Mouse (Mus musculus) MEL (cell line): ENCODE measurements around the gene Phykpl. TPM values are rescaled to one million over a fixed set of nuclear protein-coding genes. Genes with fewer than 3 reads are reported as not detected.

Source experiments
- DNase-seq: peaks from one replicate; pipeline ENCODE4 v3.0.0; 2011; ENCODE audit warnings: low read depth, low spot score
- H3K27ac ChIP-seq: 2 replicates; pipeline ENCODE4 v1.5.1; 2012; ENCODE audit warnings: low read depth, mild to moderate bottlenecking, control low read depth, low read length, moderate library complexity; ENCODE audit not compliant: control insufficient read depth
- H3K27me3 ChIP-seq, 2 experiments: fragments of 150-350 bp in 1 of 2; sonication (generic) in 1 of 2; 2 replicates each; pipeline ENCODE4 v1.6.1; 2012; ENCODE audit warnings: low read length in 2 of 2, mild to moderate bottlenecking in 2 of 2, improper control_type of control experiment in 1 of 2, moderate library complexity in 1 of 2; ENCODE audit not compliant: insufficient read depth in 2 of 2, control insufficient read depth in 1 of 2
- H3K36me3 ChIP-seq, 2 experiments: 2 replicates each; pipeline ENCODE4 v1.6.1; 2012 to 2014; ENCODE audit warnings: low read length in 2 of 2, improper control_type of control experiment in 1 of 2, inconsistent platforms in 1 of 2, mild to moderate bottlenecking in 1 of 2; ENCODE audit not compliant: insufficient read depth in 2 of 2, control insufficient read depth in 1 of 2
- H3K4me1 ChIP-seq, 2 experiments: fragments of 150-350 bp in 1 of 2; sonication (generic) in 1 of 2; 2 replicates each; pipeline ENCODE4 v1.6.1; 2012; ENCODE audit warnings: low read length in 2 of 2, improper control_type of control experiment in 1 of 2, mild to moderate bottlenecking in 1 of 2; ENCODE audit not compliant: insufficient read depth in 2 of 2, control insufficient read depth in 1 of 2
- H3K4me3 ChIP-seq, 2 experiments: fragments of 150-350 bp in 1 of 2; sonication (generic) in 1 of 2; 2 replicates each; pipeline ENCODE4 v1.5.1; 2012; ENCODE audit warnings: low read depth in 2 of 2, low read length in 2 of 2, mild to moderate bottlenecking in 2 of 2, moderate library complexity in 2 of 2, control low read depth in 1 of 2, improper control_type of control experiment in 1 of 2; ENCODE audit not compliant: control insufficient read depth in 1 of 2, insufficient read depth in 1 of 2
- H3K79me2 ChIP-seq: 2 replicates; pipeline ENCODE4 v1.6.1; 2012; ENCODE audit warnings: mild to moderate bottlenecking, low read length, moderate library complexity; ENCODE audit not compliant: control insufficient read depth, poor library complexity, insufficient read depth
- H3K9ac ChIP-seq: 2 replicates; pipeline ENCODE4 v1.6.1; 2012; ENCODE audit warnings: low read depth, mild to moderate bottlenecking, control low read depth, low read length, moderate library complexity; ENCODE audit not compliant: control insufficient read depth, poor library complexity, severe bottlenecking
- H3K9me3 ChIP-seq: fragments of 150-350 bp; sonication (generic); replicated peaks from 2 replicates; pipeline ENCODE4 v1.6.1; 2012; ENCODE audit warnings: mild to moderate bottlenecking, low read length, improper control_type of control experiment, moderate library complexity; ENCODE audit not compliant: insufficient read depth
- BHLHE40 ChIP-seq: IDR thresholded peaks from 2 replicates; pipeline ENCODE4 v1.6.1; 2012; ENCODE audit warnings: low read depth, mild to moderate bottlenecking, inconsistent platforms, low read length, improper control_type of control experiment, borderline replicate concordance
- CHD1 ChIP-seq: IDR thresholded peaks from 2 replicates; pipeline ENCODE4 v1.6.1; 2012; ENCODE audit warnings: low read depth, mild to moderate bottlenecking, inconsistent platforms, low read length, improper control_type of control experiment
- CHD2 ChIP-seq: IDR thresholded peaks from 2 replicates; pipeline ENCODE4 v1.6.1; 2011; ENCODE audit warnings: low read length, improper control_type of control experiment
- CTCF ChIP-seq, 3 experiments: IDR thresholded peaks in 2 of 3; conservative IDR thresholded peaks in 1 of 3; 2 replicates each; pipeline ENCODE4 v1.5.1; 2011 to 2012; ENCODE audit warnings: low read length in 3 of 3, low read depth in 2 of 3, mild to moderate bottlenecking in 2 of 3, improper control_type of control experiment in 1 of 3, inconsistent platforms in 1 of 3, mixed read lengths in 1 of 3, moderate library complexity in 1 of 3; ENCODE audit not compliant: control insufficient read depth in 1 of 3, insufficient read depth in 1 of 3, poor library complexity in 1 of 3, severe bottlenecking in 1 of 3
- ELF1 ChIP-seq: IDR thresholded peaks from 2 replicates; pipeline ENCODE4 v1.6.1; 2014; ENCODE audit warnings: low read depth, mild to moderate bottlenecking, inconsistent platforms, low read length, improper control_type of control experiment, moderate library complexity
- EP300 ChIP-seq, 2 experiments: IDR thresholded peaks; 2 replicates each; pipeline ENCODE4 v1.6.1; 2011; ENCODE audit warnings: improper control_type of control experiment in 2 of 2, low read length in 2 of 2, low read depth in 1 of 2, mild to moderate bottlenecking in 1 of 2
- ETS1 ChIP-seq: IDR thresholded peaks from 2 replicates; pipeline ENCODE4 v1.6.1; 2012; ENCODE audit warnings: low read depth, mild to moderate bottlenecking, inconsistent platforms, low read length, improper control_type of control experiment, moderate library complexity
- GATA1 ChIP-seq: IDR thresholded peaks from 2 replicates; pipeline ENCODE4 v1.6.1; 2011; ENCODE audit warnings: low read depth, low read length, improper control_type of control experiment
- HCFC1 ChIP-seq: IDR thresholded peaks from 2 replicates; pipeline ENCODE4 v1.6.1; 2012; ENCODE audit warnings: low read depth, mild to moderate bottlenecking, inconsistent platforms, low read length, improper control_type of control experiment, moderate library complexity
- JUND ChIP-seq: IDR thresholded peaks from 2 replicates; pipeline ENCODE4 v1.6.1; 2011; ENCODE audit warnings: low read depth, mild to moderate bottlenecking, improper control_type of control experiment, low read length
- KAT2A ChIP-seq: conservative IDR thresholded peaks from 2 replicates; pipeline ENCODE4 v1.6.1; 2012; ENCODE audit warnings: low read depth, low read length, improper control_type of control experiment, inconsistent platforms
- MAX ChIP-seq: IDR thresholded peaks from 2 replicates; pipeline ENCODE4 v1.6.1; 2011; ENCODE audit warnings: low read length, improper control_type of control experiment
- MAZ ChIP-seq: IDR thresholded peaks from 2 replicates; pipeline ENCODE4 v1.6.1; 2012; ENCODE audit warnings: low read depth, mild to moderate bottlenecking, inconsistent platforms, low read length, improper control_type of control experiment
- MXI1 ChIP-seq: IDR thresholded peaks from 2 replicates; pipeline ENCODE4 v1.6.1; 2011; ENCODE audit warnings: mild to moderate bottlenecking, low read depth, low read length, improper control_type of control experiment
- MYC ChIP-seq: IDR thresholded peaks from 2 replicates; pipeline ENCODE4 v1.6.1; 2011; ENCODE audit warnings: low read depth, mild to moderate bottlenecking, low read length, improper control_type of control experiment, moderate library complexity
- NELFE ChIP-seq: IDR thresholded peaks from 2 replicates; pipeline ENCODE4 v1.6.1; 2011; ENCODE audit warnings: low read depth, low read length, improper control_type of control experiment
- POLR2A ChIP-seq, 2 experiments: IDR thresholded peaks; 2 replicates each; pipeline ENCODE4 v1.6.1; 2011 to 2012; ENCODE audit warnings: low read length in 2 of 2, mild to moderate bottlenecking in 2 of 2, control low read depth in 1 of 2, improper control_type of control experiment in 1 of 2, low read depth in 1 of 2, moderate library complexity in 1 of 2; ENCODE audit not compliant: control insufficient read depth in 1 of 2, insufficient read depth in 1 of 2, poor library complexity in 1 of 2
- POLR2AphosphoS5 ChIP-seq: IDR thresholded peaks from 2 replicates; pipeline ENCODE4 v1.6.1; 2012; ENCODE audit warnings: low read depth, borderline replicate concordance, mild to moderate bottlenecking, inconsistent platforms, low read length, moderate library complexity, mixed read lengths
- RAD21 ChIP-seq: IDR thresholded peaks from 2 replicates; pipeline ENCODE4 v1.6.1; 2011; ENCODE audit warnings: mild to moderate bottlenecking, low read depth, low read length, improper control_type of control experiment
- RCOR1 ChIP-seq: IDR thresholded peaks from 2 replicates; pipeline ENCODE4 v1.6.1; 2012; ENCODE audit warnings: low read depth, mild to moderate bottlenecking, inconsistent platforms, low read length, improper control_type of control experiment
- SIN3A ChIP-seq: IDR thresholded peaks from 2 replicates; pipeline ENCODE4 v1.6.1; 2012; ENCODE audit warnings: low read length, improper control_type of control experiment, inconsistent platforms
- SMC3 ChIP-seq: IDR thresholded peaks from 2 replicates; pipeline ENCODE4 v1.6.1; 2011; ENCODE audit warnings: low read depth, low read length, improper control_type of control experiment
- TAL1 ChIP-seq: IDR thresholded peaks from 2 replicates; pipeline ENCODE4 v1.6.1; 2012; ENCODE audit warnings: mild to moderate bottlenecking, inconsistent platforms, low read length, moderate library complexity, mixed read lengths
- TBP ChIP-seq: IDR thresholded peaks from 2 replicates; pipeline ENCODE4 v1.8.0; 2011; ENCODE audit warnings: low read depth, low read length, improper control_type of control experiment
- TCF12 ChIP-seq: IDR thresholded peaks from 2 replicates; pipeline ENCODE4 v1.6.1; 2014; ENCODE audit warnings: low read depth, mild to moderate bottlenecking, inconsistent platforms, low read length, improper control_type of control experiment, moderate library complexity
- USF1 ChIP-seq: IDR thresholded peaks from 2 replicates; pipeline ENCODE4 v1.6.1; 2014; ENCODE audit warnings: low read depth, mild to moderate bottlenecking, inconsistent platforms, low read length, improper control_type of control experiment, moderate library complexity
- USF2 ChIP-seq, 2 experiments: IDR thresholded peaks; 2 replicates each; pipeline ENCODE4 v1.6.1; 2011 to 2012; ENCODE audit warnings: improper control_type of control experiment in 2 of 2, low read length in 2 of 2, borderline replicate concordance in 1 of 2, inconsistent platforms in 1 of 2, low read depth in 1 of 2, mild to moderate bottlenecking in 1 of 2; ENCODE audit not compliant: insufficient read depth in 1 of 2
- ZC3H11A ChIP-seq: IDR thresholded peaks from 2 replicates; pipeline ENCODE4 v1.6.1; 2012; ENCODE audit warnings: low read depth, mild to moderate bottlenecking, inconsistent platforms, low read length, improper control_type of control experiment
- polyA plus RNA-seq, 2 experiments: library from polyadenylated mRNA; stranded (reverse) in 1 of 2; unstranded in 1 of 2; fragments of >175 nt in 1 of 2; fragments of >200 nt in 1 of 2; gene quantifications; 2 replicates each; pipeline versions ENCODE4 v1.2.1 to v1.2.4; 2012; ENCODE audit warnings: low replicate concordance in 2 of 2, low read depth in 1 of 2; ENCODE audit not compliant: insufficient read length in 2 of 2, insufficient read depth in 1 of 2, missing spikeins in 1 of 2
- total RNA-seq: library from RNA; depleted of rRNA; stranded (reverse); fragments of 300-350 nt; gene quantifications from 2 replicates; pipeline ENCODE4 v1.2.3, GENCODE M21; 2012

Phykpl gene
- total and polyA plus RNA-seq, 3 experiments, result 22.7 to 23.0 TPM; not detected in 1

GRCm38 (mm10) chr11:51538919-51539758 is 45.4 kb upstream of the Phykpl start:
- Histone ChIP-seq H3K9me3 (no peaks in the 10 kb centered on the region), H3K4me3 (no peak overlapping the region), H3K27ac (no peak overlapping the region), H3K79me2 (no peaks in the 10 kb centered on the region), H3K9ac (no peak overlapping the region), H3K36me3 (peaks cover 0 to 9% of the 10 kb centered on the region in 2 experiments; a peak in 2 of 4 replicates), H3K27me3 (no peaks in the 10 kb centered on the region), H3K4me1 (peaks cover 4 to 21% of the 10 kb centered on the region in 2 experiments; a peak in 3 of 4 replicates)
- no peak for TF ChIP-seq SIN3A
- TF ChIP-seq ZC3H11A, result no peak
- TF ChIP-seq USF1, result no peak
- TF ChIP-seq MYC, result no peak
- no peak for TF ChIP-seq TAL1
- no peak for TF ChIP-seq ETS1
- TF ChIP-seq RCOR1, result no peak
- no peak for TF ChIP-seq TCF12
- TF ChIP-seq ELF1, result no peak
- TF ChIP-seq POLR2AphosphoS5, result no peak
- no peak for TF ChIP-seq CHD1
- TF ChIP-seq USF2 (IDR thresholded peaks at IDR 0.05; ENCODE audit: borderline replicate concordance in 1 of 2, insufficient read depth in 1 of 2, low read depth in 1 of 2, low read length in 2 of 2), result no peak
- TF ChIP-seq NELFE, result no peak
- no peak; a peak in 1 of 6 replicates for TF ChIP-seq CTCF (IDR thresholded peaks at IDR 0.05 in 2 of 3, conservative IDR thresholded peaks at IDR 0.05 in 1 of 3; ENCODE audit: control insufficient read depth in 1 of 3, insufficient read depth in 1 of 3, low read depth in 2 of 3, low read length in 3 of 3, poor library complexity in 1 of 3, severe bottlenecking in 1 of 3)
- TF ChIP-seq KAT2A, result no peak
- no peak for TF ChIP-seq HCFC1
- no peak for DNase-seq

DNA sequence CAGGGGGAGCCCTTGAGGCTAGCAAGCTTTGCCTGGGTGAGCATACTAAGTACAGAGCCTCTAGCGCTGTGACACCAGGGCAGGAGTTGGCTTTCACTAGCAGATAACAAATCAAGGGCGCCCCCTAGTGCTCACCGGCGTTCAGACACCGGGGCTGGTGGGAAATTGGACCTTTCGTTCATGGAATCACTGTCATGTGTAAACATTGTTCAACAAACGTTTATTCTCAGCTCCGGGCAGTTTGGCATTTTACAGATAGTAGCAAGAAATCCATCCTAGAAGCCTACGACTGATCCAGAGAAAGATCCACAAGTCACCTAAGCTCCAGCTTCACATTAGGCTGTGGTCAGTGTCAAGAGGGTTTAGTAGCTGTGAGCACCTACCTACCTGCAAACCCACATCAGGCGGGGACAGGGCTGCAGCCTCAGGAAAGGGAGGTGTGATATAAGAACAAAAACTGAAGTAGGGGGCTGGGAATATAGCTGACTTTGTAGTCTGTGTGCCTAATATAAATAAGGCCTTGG is 44.7 kb upstream of the Phykpl start:
- Histone ChIP-seq H3K4me1 (peaks cover 5 to 27% of the 10 kb centered on the region in 2 experiments; a peak in 3 of 4 replicates), H3K27ac (no peak overlapping the region), H3K36me3 (peaks cover 0 to 16% of the 10 kb centered on the region in 2 experiments; a peak in 2 of 4 replicates)
- TF ChIP-seq RCOR1 (no peak), MAZ (no peak), EP300 (IDR thresholded peaks at IDR 0.05; ENCODE audit: low read depth in 1 of 2, low read length in 2 of 2) (0 out of 4 replicates have a peak, but pooled peaks of 1 of the 2 experiments have one; percentile 12), ZC3H11A (peak; percentile 83), GATA1 (peak; percentile 50; the same call in 1 of the 2 replicates), MXI1 (peak; percentile 37; the same call in 1 of the 2 replicates), HCFC1 (peak; percentile 63; the same call in 1 of the 2 replicates), POLR2A (IDR thresholded peaks at IDR 0.05; ENCODE audit: control insufficient read depth in 1 of 2, insufficient read depth in 1 of 2, low read depth in 1 of 2, low read length in 2 of 2, poor library complexity in 1 of 2) (no peak), CHD2 (no peak), BHLHE40 (peak; percentile 34; the same call in 1 of the 2 replicates), RAD21 (peak; percentile 93), SIN3A (peak; percentile 84), POLR2AphosphoS5 (no peak), CHD1 (no peak), JUND (0 out of 2 replicates have a peak, but pooled peaks have one; percentile 70), CTCF (IDR thresholded peaks at IDR 0.05 in 2 of 3, conservative IDR thresholded peaks at IDR 0.05 in 1 of 3; ENCODE audit: control insufficient read depth in 1 of 3, insufficient read depth in 1 of 3, low read depth in 2 of 3, low read length in 3 of 3, poor library complexity in 1 of 3, severe bottlenecking in 1 of 3) (peak; percentile 86 to 99 (median 95)), TBP (0 out of 2 replicates have a peak, but pooled peaks have one; percentile 51), SMC3 (peak; percentile 94), MAX (no peak), NELFE (no peak), KAT2A (no peak; the same call in 1 of the 2 replicates)
- TF ChIP-seq, all 39 proteins: peak for 12
- no peaks in the 10 kb centered on the region for H3K27me3 ChIP-seq
- no peaks in the 10 kb centered on the region for H3K9me3 ChIP-seq
- H3K9ac ChIP-seq, result no peak overlapping the region
- DNase-seq, result peak; percentile 98
- no peaks in the 10 kb centered on the region for H3K79me2 ChIP-seq
- H3K4me3 ChIP-seq, result no peak overlapping the region
